Mouse (Mus musculus) lung, adult 2 months (tissue): Measurements from ENCODE around the gene Gpc6. TPM values are rescaled to one million over a fixed set of nuclear protein-coding genes. Genes with fewer than 3 reads are reported as not detected.

ENCODE experiments used
- DNase-seq: peaks from one replicate; pipeline ENCODE4 v3.0.0; 2022
- H3K4me1 ChIP-seq: fragments of 200-500 bp; 2 replicates; pipeline ENCODE4 v1.6.1; 2011; ENCODE audit warnings: low read length; ENCODE audit not compliant: control insufficient read depth, insufficient read depth
- H3K4me3 ChIP-seq: fragments of 200-500 bp; replicated peaks from 2 replicates; pipeline ENCODE3; 2011; ENCODE audit warnings: low read depth, mild to moderate bottlenecking, control low read depth, low read length; ENCODE audit errors: extremely low read depth
- CTCF ChIP-seq: fragments of 200-500 bp; IDR thresholded peaks from 2 replicates; pipeline ENCODE4 v1.5.1; 2011; ENCODE audit warnings: mild to moderate bottlenecking, low read length, control low read depth; ENCODE audit not compliant: insufficient read depth
- POLR2A ChIP-seq: fragments of 200-500 bp; IDR thresholded peaks from 2 replicates; pipeline ENCODE4 v1.6.1; 2011; ENCODE audit warnings: low read depth, mild to moderate bottlenecking, control low read depth, low read length, borderline replicate concordance; ENCODE audit errors: extremely low read depth
- WGBS: fragments of 180-500 bp; shearing (Covaris S2); methylation state at CpG from one replicate; pipeline ENCODE4 v1.1.7; 2018; 5-methylcytosine and 5-hydroxymethylcytosine counted together
- polyA plus RNA-seq: library from polyadenylated mRNA; depleted of rRNA; stranded (reverse); fragments of >200 nt; gene quantifications from 2 replicates; pipeline ENCODE4 v1.2.3, GENCODE M21; 2012

The Gpc6 gene
- polyA plus RNA-seq, 1 experiment = 2.4 TPM

- WGBS = 81% methylated on average over 2 of the region's 2 CpGs
- TF ChIP-seq POLR2A = no peak
- TF ChIP-seq CTCF = no peak
- no peak overlapping the region for H3K4me3 ChIP-seq
- no peaks in the 10 kb centered on the region for H3K4me1 ChIP-seq
- DNase-seq = no peak
Measured at GRCm38 (mm10) chr14:117651938-117652337, 726.8 kb downstream of the Gpc6 start.

GRCm38 (mm10) chr14:117655382-117655781, 730.3 kb downstream of the Gpc6 start:
- Histone ChIP-seq H3K4me1 (no peaks in the 10 kb centered on the region), H3K4me3 (no peak overlapping the region)
- WGBS = 85% methylated on average over 6 of the region's 6 CpGs
- TF ChIP-seq POLR2A (no peak), CTCF (no peak)
- no peak for DNase-seq

DNA sequence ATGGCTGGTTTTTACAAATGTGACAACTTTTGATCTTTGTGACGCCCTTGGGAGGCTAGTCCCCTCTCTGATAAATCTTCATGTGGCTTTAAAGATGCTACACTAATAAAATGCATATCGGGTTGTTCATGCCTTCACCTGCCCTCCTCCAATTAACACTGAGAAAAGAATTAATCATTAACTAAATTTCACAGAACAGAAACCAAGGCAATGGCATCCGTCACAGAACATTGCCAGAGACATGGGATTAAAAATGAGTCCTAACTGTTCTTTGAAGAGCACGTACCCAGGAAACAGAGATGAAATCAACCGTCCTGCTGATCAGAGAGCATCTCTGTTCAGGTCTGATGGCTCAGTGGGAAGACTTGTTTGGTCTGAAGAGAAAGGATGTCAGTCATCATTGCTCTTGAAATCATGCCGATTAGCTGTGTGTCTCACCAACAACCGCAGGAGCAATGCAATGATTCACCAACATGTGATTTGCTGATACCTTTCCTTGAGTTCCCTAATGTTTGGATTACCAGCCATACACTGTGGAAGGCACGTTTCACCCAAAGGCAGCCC, 734.2 kb downstream of the Gpc6 start:
- 84% methylated on average over 8 of the region's 8 CpGs for WGBS
- Histone ChIP-seq H3K4me3 (no peak overlapping the region), H3K4me1 (no peaks in the 10 kb centered on the region)
- no peak for DNase-seq
- no peak for TF ChIP-seq CTCF
- TF ChIP-seq POLR2A = no peak

GRCm38 (mm10) chr14:117662261-117662660, 737.1 kb downstream of the Gpc6 start:
- DNase-seq = no peak
- 70% methylated on average over 4 of the region's 4 CpGs for WGBS
- H3K4me3 ChIP-seq = no peak overlapping the region
- H3K4me1 ChIP-seq = no peaks in the 10 kb centered on the region
- TF ChIP-seq CTCF (no peak), POLR2A (no peak)

GRCm38 (mm10) chr14:117664796-117665195, 739.7 kb downstream of the Gpc6 start:
- Histone ChIP-seq H3K4me3 (no peak overlapping the region), H3K4me1 (no peaks in the 10 kb centered on the region)
- TF ChIP-seq POLR2A = no peak
- 78% methylated on average over 4 of the region's 4 CpGs for WGBS
- no peak for DNase-seq

- TF ChIP-seq POLR2A (no peak), CTCF (no peak)
- Histone ChIP-seq H3K4me3 (no peak overlapping the region), H3K4me1 (no peaks in the 10 kb centered on the region)
- 90% methylated on average over 2 of the region's 2 CpGs for WGBS
- DNase-seq = no peak
Measured at GRCm38 (mm10) chr14:117666126-117666525, 741.0 kb downstream of the Gpc6 start.

GRCm38 (mm10) chr14:117673541-117673940, 748.4 kb downstream of the Gpc6 start:
- H3K4me3 ChIP-seq = no peak overlapping the region
- DNase-seq = no peak
- no peak for TF ChIP-seq POLR2A
- TF ChIP-seq CTCF = no peak
- WGBS = 88% methylated on average over 7 of the region's 7 CpGs
- H3K4me1 ChIP-seq = no peaks in the 10 kb centered on the region

DNA sequence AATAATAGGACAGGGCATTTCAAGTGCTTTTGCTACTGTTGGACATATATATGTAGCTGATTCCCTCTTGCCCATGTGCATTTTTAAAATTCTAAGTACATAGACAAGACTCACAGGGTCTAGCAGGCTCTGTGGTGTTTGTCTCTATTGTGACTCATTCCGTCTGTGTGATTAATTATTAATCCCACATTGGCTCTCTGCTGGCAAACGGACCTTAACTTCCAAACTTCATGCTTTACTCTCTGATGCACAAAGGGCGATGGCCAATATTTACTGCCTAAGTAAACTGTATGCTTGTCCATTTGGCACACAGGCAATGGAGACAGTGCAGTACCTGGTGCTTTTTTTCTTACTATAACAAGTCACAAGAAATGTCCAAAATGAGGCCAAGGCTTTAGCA, 749.4 kb downstream of the Gpc6 start:
- Histone ChIP-seq H3K4me1 (no peaks in the 10 kb centered on the region), H3K4me3 (no peak overlapping the region)
- TF ChIP-seq CTCF (no peak), POLR2A (no peak)
- 54% methylated on average over 3 of the region's 3 CpGs for WGBS
- DNase-seq = no peak

DNA sequence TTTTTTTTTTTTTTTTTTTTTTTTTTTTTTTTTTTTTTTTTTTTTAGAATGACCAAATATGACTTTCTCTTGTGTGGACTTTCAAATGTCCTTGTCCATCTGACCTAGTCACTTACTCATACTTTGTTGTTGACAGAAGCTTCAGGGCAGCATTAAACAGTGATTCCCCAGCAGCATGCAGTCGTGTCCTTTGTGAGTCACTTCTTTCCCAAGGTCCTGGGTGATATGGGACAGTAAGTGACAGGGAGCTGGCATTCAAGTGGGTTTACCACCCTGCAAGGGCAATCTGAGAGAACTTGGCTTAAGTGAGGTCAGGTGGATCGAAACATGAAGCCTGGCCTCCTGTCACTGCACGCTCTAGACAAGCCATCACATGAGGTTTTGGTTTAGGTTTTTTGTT, 754.8 kb downstream of the Gpc6 start:
- no peak for DNase-seq
- TF ChIP-seq CTCF = no peak
- no peak for TF ChIP-seq POLR2A
- WGBS = 85% methylated on average over 3 of the region's 3 CpGs
- no peak overlapping the region for H3K4me3 ChIP-seq
- no peaks in the 10 kb centered on the region for H3K4me1 ChIP-seq

- 29% methylated on average over 5 of the region's 5 CpGs for WGBS
- DNase-seq = no peak
Measured at GRCm38 (mm10) chr14:117681321-117681921, 756.3 kb downstream of the Gpc6 start.

GRCm38 (mm10) chr14:117683149-117683548, 758.0 kb downstream of the Gpc6 start:
- TF ChIP-seq POLR2A = no peak
- no peak for TF ChIP-seq CTCF
- Histone ChIP-seq H3K4me1 (no peaks in the 10 kb centered on the region), H3K4me3 (no peak overlapping the region)
- DNase-seq = no peak
- WGBS = 91% methylated on average over 4 of the region's 4 CpGs

More at GRCm38 (mm10) chr14:117681321-117681921, 756.3 kb downstream of the Gpc6 start:
- H3K4me3 ChIP-seq = no peak overlapping the region
- no peak for TF ChIP-seq CTCF
- no peak for TF ChIP-seq POLR2A
- H3K4me1 ChIP-seq = no peaks in the 10 kb centered on the region

GRCm38 (mm10) chr14:117689848-117690247, 764.7 kb downstream of the Gpc6 start:
- H3K4me3 ChIP-seq = no peak overlapping the region
- H3K4me1 ChIP-seq = no peaks in the 10 kb centered on the region
- no peak for TF ChIP-seq POLR2A
- TF ChIP-seq CTCF = no peak
- WGBS = 78% methylated on average over 6 of the region's 6 CpGs
- DNase-seq = no peak
